Mouse (Mus musculus): ENCODE results near the gene Rbm44. TPM values are rescaled to one million over a fixed set of nuclear protein-coding genes. Genes with fewer than 3 reads are reported as not detected.

Gene Rbm44
- total and polyA plus RNA-seq, 3 experiments = not detected

GRCm38 (mm10) chr1:91211591-91212008 lies 66.7 kb downstream of the Rbm44 start:
- H3K79me2 ChIP-seq (ENCODE audit: control insufficient read depth, insufficient read depth, low read length, poor library complexity) = no peaks in the 10 kb centered on the region
- no peak for TF ChIP-seq NELFE (IDR thresholded peaks at IDR 0.05; ENCODE audit: low read depth, low read length)
- no peak for TF ChIP-seq ZMIZ1 (IDR thresholded peaks at IDR 0.05; ENCODE audit: low read depth, low read length)
- no peak for TF ChIP-seq MYC (IDR thresholded peaks at IDR 0.05; ENCODE audit: low read depth, low read length)
- TF ChIP-seq GABPA (IDR thresholded peaks at IDR 0.05; ENCODE audit: low read depth, low read length) = no peak
- TF ChIP-seq USF2 (IDR thresholded peaks at IDR 0.05; ENCODE audit: borderline replicate concordance in 1 of 2, insufficient read depth in 1 of 2, low read depth in 1 of 2, low read length in 2 of 2) = no peak
- no peak for TF ChIP-seq MEF2A (IDR thresholded peaks at IDR 0.05; ENCODE audit: extremely low read depth, insufficient replicate concordance, low read depth, low read length, poor library complexity, severe bottlenecking)
- TF ChIP-seq POLR2AphosphoS2 (IDR thresholded peaks at IDR 0.05; ENCODE audit: low read length) = no peak
- no peak for TF ChIP-seq E2F4 (IDR thresholded peaks at IDR 0.05; ENCODE audit: borderline replicate concordance, low read depth, low read length)
- TF ChIP-seq TCF12 (IDR thresholded peaks at IDR 0.05; ENCODE audit: low read depth, low read length) = no peak
- no peak for TF ChIP-seq JUND (IDR thresholded peaks at IDR 0.05; ENCODE audit: low read depth, low read length)
- no peak for TF ChIP-seq SIN3A (IDR thresholded peaks at IDR 0.05; ENCODE audit: low read length)
- no peak for TF ChIP-seq ELF1 (IDR thresholded peaks at IDR 0.05; ENCODE audit: low read depth, low read length)
- TF ChIP-seq KAT2A (conservative IDR thresholded peaks at IDR 0.05; ENCODE audit: low read depth, low read length) = no peak
- TF ChIP-seq ZC3H11A (IDR thresholded peaks at IDR 0.05; ENCODE audit: low read depth, low read length) = no peak
- TF ChIP-seq MYB (IDR thresholded peaks at IDR 0.05; ENCODE audit: low read depth, low read length) = no peak
- no peak for TF ChIP-seq CTCF (IDR thresholded peaks at IDR 0.05 in 2 of 3, conservative IDR thresholded peaks at IDR 0.05 in 1 of 3; ENCODE audit: control insufficient read depth in 1 of 3, insufficient read depth in 1 of 3, low read depth in 2 of 3, low read length in 3 of 3, poor library complexity in 1 of 3, severe bottlenecking in 1 of 3)
- H3K4me1 ChIP-seq (ENCODE audit: control insufficient read depth in 1 of 2, insufficient read depth in 2 of 2, low read length in 2 of 2) = peaks cover 4 to 14% of the 10 kb centered on the region in 2 experiments
- H3K9me3 ChIP-seq (replicated peaks; ENCODE audit: insufficient read depth, low read length) = no peaks in the 10 kb centered on the region
- H3K27me3 ChIP-seq (ENCODE audit: control insufficient read depth in 1 of 2, insufficient read depth in 2 of 2, low read length in 2 of 2) = no peaks in the 10 kb centered on the region
- DNase-seq (ENCODE audit: low read depth, low spot score) = no peak
- no peak overlapping the region for H3K4me3 ChIP-seq (ENCODE audit: control insufficient read depth in 1 of 2, insufficient read depth in 1 of 2, low read depth in 2 of 2, low read length in 2 of 2)
- H3K9ac ChIP-seq (ENCODE audit: control insufficient read depth, low read depth, low read length, poor library complexity, severe bottlenecking) = no peak overlapping the region
- peaks cover 0 to 7% of the 10 kb centered on the region in 2 experiments; a peak in 2 of 4 replicates for H3K36me3 ChIP-seq (ENCODE audit: control insufficient read depth in 1 of 2, insufficient read depth in 2 of 2, low read length in 2 of 2)
- H3K27ac ChIP-seq (ENCODE audit: control insufficient read depth, low read depth, low read length) = no peak overlapping the region

- no peak overlapping the region for H3K4me3 ChIP-seq (ENCODE audit: control insufficient read depth in 1 of 2, insufficient read depth in 1 of 2, low read depth in 2 of 2, low read length in 2 of 2)
- no peak overlapping the region for H3K9ac ChIP-seq (ENCODE audit: control insufficient read depth, low read depth, low read length, poor library complexity, severe bottlenecking)
- no peak for TF ChIP-seq TBP (IDR thresholded peaks at IDR 0.05; ENCODE audit: low read depth, low read length)
- TF ChIP-seq CHD2 (IDR thresholded peaks at IDR 0.05; ENCODE audit: low read length) = no peak
- TF ChIP-seq ELF1 (IDR thresholded peaks at IDR 0.05; ENCODE audit: low read depth, low read length) = no peak
- no peak for DNase-seq (ENCODE audit: low read depth, low spot score)
- no peaks in the 10 kb centered on the region for H3K9me3 ChIP-seq (replicated peaks; ENCODE audit: insufficient read depth, low read length)
- no peaks in the 10 kb centered on the region for H3K79me2 ChIP-seq (ENCODE audit: control insufficient read depth, insufficient read depth, low read length, poor library complexity)
- no peaks in the 10 kb centered on the region for H3K27me3 ChIP-seq (ENCODE audit: control insufficient read depth in 1 of 2, insufficient read depth in 2 of 2, low read length in 2 of 2)
- peaks cover 0 to 13% of the 10 kb centered on the region in 2 experiments; a peak in 2 of 4 replicates for H3K36me3 ChIP-seq (ENCODE audit: control insufficient read depth in 1 of 2, insufficient read depth in 2 of 2, low read length in 2 of 2)
- H3K4me1 ChIP-seq (ENCODE audit: control insufficient read depth in 1 of 2, insufficient read depth in 2 of 2, low read length in 2 of 2) = peaks cover 6 to 23% of the 10 kb centered on the region in 2 experiments
- no peak overlapping the region for H3K27ac ChIP-seq (ENCODE audit: control insufficient read depth, low read depth, low read length)
Measured at GRCm38 (mm10) chr1:91215264-91215663, 70.4 kb downstream of the Rbm44 start.
